Mouse (Mus musculus): Measurements from ENCODE around the gene Arpc1a. TPM values are rescaled to one million over a fixed set of nuclear protein-coding genes. Genes with fewer than 3 reads are reported as not detected.
"Not testable (repeated sequence)": the region's sequence is repeated elsewhere in the genome, so short reads cannot be mapped to it uniquely, and the experiment has no call there.

Gene Arpc1a
- polyA plus RNA-seq, 1 experiment = 49.7 TPM

GRCm38 (mm10) chr5:145119385-145119784 is 35.8 kb downstream of the Arpc1a start:
- Histone ChIP-seq H3K4me1 (ENCODE audit: control insufficient read depth, insufficient read depth, insufficient read length) (peaks cover 9% of the 10 kb centered on the region; the same call in 1 of the 2 replicates), H3K4me3 (ENCODE audit: extremely low read depth, insufficient read depth, insufficient read length) (no peak overlapping the region), H3K27ac (ENCODE audit: insufficient read depth, low read length) (no peak overlapping the region), H3K36me3 (ENCODE audit: control insufficient read depth, insufficient read depth, low read length) (peaks cover 31% of the 10 kb centered on the region), H3K27me3 (ENCODE audit: control insufficient read depth, insufficient read depth, low read length) (no peaks in the 10 kb centered on the region)
- WGBS = 92% methylated on average over 2 of the region's 2 CpGs
- TF ChIP-seq CTCF (IDR thresholded peaks at IDR 0.05; ENCODE audit: extremely low read depth, insufficient read depth, insufficient read length, insufficient replicate concordance) (no peak), POLR2A (IDR thresholded peaks at IDR 0.05; ENCODE audit: low read depth, low read length) (no peak)
- DNase-seq (ENCODE audit: low read depth in 1 of 2, low spot score in 2 of 2) = no peak

GRCm38 (mm10) chr5:145120921-145121320 is 37.3 kb downstream of the Arpc1a start:
- Histone ChIP-seq H3K27me3 (ENCODE audit: control insufficient read depth, insufficient read depth, low read length) (no peaks in the 10 kb centered on the region), H3K4me3 (ENCODE audit: extremely low read depth, insufficient read depth, insufficient read length) (no peak overlapping the region), H3K27ac (ENCODE audit: insufficient read depth, low read length) (no peak overlapping the region), H3K4me1 (ENCODE audit: control insufficient read depth, insufficient read depth, insufficient read length) (peaks cover 7% of the 10 kb centered on the region; the same call in 1 of the 2 replicates), H3K36me3 (ENCODE audit: control insufficient read depth, insufficient read depth, low read length) (peaks cover 45% of the 10 kb centered on the region)
- no peak for TF ChIP-seq CTCF (IDR thresholded peaks at IDR 0.05; ENCODE audit: extremely low read depth, insufficient read depth, insufficient read length, insufficient replicate concordance)
- no peak for TF ChIP-seq POLR2A (IDR thresholded peaks at IDR 0.05; ENCODE audit: low read depth, low read length)
- 83% methylated on average over 7 of the region's 7 CpGs for WGBS
- DNase-seq (ENCODE audit: low read depth in 1 of 2, low spot score in 2 of 2) = no peak

GRCm38 (mm10) chr5:145123396-145123795 is 39.8 kb downstream of the Arpc1a start:
- Histone ChIP-seq H3K27me3 (ENCODE audit: control insufficient read depth, insufficient read depth, low read length) (no peaks in the 10 kb centered on the region), H3K4me1 (ENCODE audit: control insufficient read depth, insufficient read depth, insufficient read length) (peaks cover 2% of the 10 kb centered on the region; the same call in 1 of the 2 replicates), H3K27ac (ENCODE audit: insufficient read depth, low read length) (no peak overlapping the region), H3K4me3 (ENCODE audit: extremely low read depth, insufficient read depth, insufficient read length) (no peak overlapping the region), H3K36me3 (ENCODE audit: control insufficient read depth, insufficient read depth, low read length) (peaks cover 56% of the 10 kb centered on the region)
- DNase-seq (ENCODE audit: low read depth in 1 of 2, low spot score in 2 of 2) = no peak
- no peak for TF ChIP-seq POLR2A (IDR thresholded peaks at IDR 0.05; ENCODE audit: low read depth, low read length)
- TF ChIP-seq CTCF (IDR thresholded peaks at IDR 0.05; ENCODE audit: extremely low read depth, insufficient read depth, insufficient read length, insufficient replicate concordance) = no peak
- WGBS = 91% methylated on average over 19 of the region's 19 CpGs

GRCm38 (mm10) chr5:145126580-145126979 is 43.0 kb downstream of the Arpc1a start:
- WGBS = 94% methylated on average over 9 of the region's 9 CpGs
- H3K36me3 ChIP-seq (ENCODE audit: control insufficient read depth, insufficient read depth, low read length) = peaks cover 64% of the 10 kb centered on the region
- no peaks in the 10 kb centered on the region for H3K4me1 ChIP-seq (ENCODE audit: control insufficient read depth, insufficient read depth, insufficient read length)
- TF ChIP-seq POLR2A (IDR thresholded peaks at IDR 0.05; ENCODE audit: low read depth, low read length) = no peak
- TF ChIP-seq CTCF (IDR thresholded peaks at IDR 0.05; ENCODE audit: extremely low read depth, insufficient read depth, insufficient read length, insufficient replicate concordance) = no peak
- H3K27ac ChIP-seq (ENCODE audit: insufficient read depth, low read length) = no peak overlapping the region
- DNase-seq (ENCODE audit: low read depth in 1 of 2, low spot score in 2 of 2) = no peak
- H3K4me3 ChIP-seq (ENCODE audit: extremely low read depth, insufficient read depth, insufficient read length) = no peak overlapping the region
- no peaks in the 10 kb centered on the region for H3K27me3 ChIP-seq (ENCODE audit: control insufficient read depth, insufficient read depth, low read length)

GRCm38 (mm10) chr5:145129124-145129523 is 45.5 kb downstream of the Arpc1a start:
- no peaks in the 10 kb centered on the region for H3K27me3 ChIP-seq (ENCODE audit: control insufficient read depth, insufficient read depth, low read length)
- no peak overlapping the region for H3K4me3 ChIP-seq (ENCODE audit: extremely low read depth, insufficient read depth, insufficient read length)
- H3K36me3 ChIP-seq (ENCODE audit: control insufficient read depth, insufficient read depth, low read length) = peaks cover 59% of the 10 kb centered on the region
- no peaks in the 10 kb centered on the region for H3K4me1 ChIP-seq (ENCODE audit: control insufficient read depth, insufficient read depth, insufficient read length)
- no peak overlapping the region for H3K27ac ChIP-seq (ENCODE audit: insufficient read depth, low read length)
- 87% methylated on average over 4 of the region's 4 CpGs for WGBS
- DNase-seq (ENCODE audit: low read depth in 1 of 2, low spot score in 2 of 2) = no peak
- TF ChIP-seq CTCF (IDR thresholded peaks at IDR 0.05; ENCODE audit: extremely low read depth, insufficient read depth, insufficient read length, insufficient replicate concordance) (no peak), POLR2A (IDR thresholded peaks at IDR 0.05; ENCODE audit: low read depth, low read length) (no peak)

- H3K36me3 ChIP-seq (ENCODE audit: control insufficient read depth, insufficient read depth, low read length) = peaks cover 59% of the 10 kb centered on the region
- WGBS = 88% methylated on average over 6 of the region's 6 CpGs
- DNase-seq (ENCODE audit: low read depth in 1 of 2, low spot score in 2 of 2); H3K27me3 ChIP-seq (ENCODE audit: control insufficient read depth, insufficient read depth, low read length); H3K27ac ChIP-seq (ENCODE audit: insufficient read depth, low read length); H3K4me3 ChIP-seq (ENCODE audit: extremely low read depth, insufficient read depth, insufficient read length); H3K4me1 ChIP-seq (ENCODE audit: control insufficient read depth, insufficient read depth, insufficient read length): not testable (repeated sequence)
Measured at GRCm38 (mm10) chr5:145129773-145130172, 46.1 kb downstream of the Arpc1a start.

- peaks cover 56% of the 10 kb centered on the region for H3K36me3 ChIP-seq (ENCODE audit: control insufficient read depth, insufficient read depth, low read length)
- 88% methylated on average over 11 of the region's 11 CpGs for WGBS
- H3K4me1 ChIP-seq (ENCODE audit: control insufficient read depth, insufficient read depth, insufficient read length) = no peaks in the 10 kb centered on the region
- no peak overlapping the region for H3K4me3 ChIP-seq (ENCODE audit: extremely low read depth, insufficient read depth, insufficient read length)
- H3K27me3 ChIP-seq (ENCODE audit: control insufficient read depth, insufficient read depth, low read length) = no peaks in the 10 kb centered on the region
- TF ChIP-seq CTCF (IDR thresholded peaks at IDR 0.05; ENCODE audit: extremely low read depth, insufficient read depth, insufficient read length, insufficient replicate concordance) (no peak), POLR2A (IDR thresholded peaks at IDR 0.05; ENCODE audit: low read depth, low read length) (no peak)
- DNase-seq (ENCODE audit: low read depth in 1 of 2, low spot score in 2 of 2) = no peak
- H3K27ac ChIP-seq (ENCODE audit: insufficient read depth, low read length) = 0 out of 2 replicates have a peak overlapping the region, but pooled peaks have one; percentile 9
Measured at GRCm38 (mm10) chr5:145130191-145130590, 46.6 kb downstream of the Arpc1a start.

Data from spleen, adult 2 months (tissue).